In genomic region chr11:113284951-113285741, GRCm38 (mm10) we compare ENCODE assay signal across 12 mouse cellular contexts.
DNase-seq lines count a peak whose midpoint lies in the region; ATAC-seq and TF ChIP-seq lines count a peak whose summit lies in the region.
"Had no signal": no experiment of that assay in that cellular context is flagged by ENCODE, and none has a peak within 500 bp of the region (broad histone marks: within the 10 kb centered on the region; RNA-seq: fewer than 3 reads in every experiment).

No protein-coding gene starts in this region.

- no peak for TF ChIP-seq EP300 in ES-Bruce4 (IDR thresholded peaks at IDR 0.05; ENCODE audit: insufficient read depth, low read depth, low read length)
- TF ChIP-seq EP300 in lung, postnatal 0 days (IDR thresholded peaks at IDR 0.05) = no peak

- H3K4me1 ChIP-seq in kidney, postnatal 0 days (replicated peaks; ENCODE audit: insufficient read depth, low read length) = peaks cover 12% of the 10 kb centered on the region; the same call in 1 of the 2 replicates
- no peaks in the 10 kb centered on the region for H3K4me1 ChIP-seq in ES-Bruce4 (ENCODE audit: control insufficient read depth, insufficient read depth, low read length)
- peaks cover 6% of the 10 kb centered on the region for H3K4me1 ChIP-seq in forebrain, embryonic 14.5 days (ENCODE audit: control insufficient read depth, insufficient read depth, low read length)
- H3K4me1 ChIP-seq in neural tube, embryonic 12.5 days = peaks cover 24% of the 10 kb centered on the region
- no peaks in the 10 kb centered on the region for H3K4me1 ChIP-seq in lung, postnatal 0 days (ENCODE audit: insufficient read depth, low read depth, low read length)

- WGBS in kidney, postnatal 0 days = 66% methylated on average over 27 of the region's 27 CpGs
- WGBS in forebrain, embryonic 14.5 days = 50% methylated on average over 27 of the region's 27 CpGs
- WGBS in neural tube, embryonic 12.5 days = 55% methylated on average over 27 of the region's 27 CpGs
- 70% methylated on average over 27 of the region's 27 CpGs for WGBS in lung, postnatal 0 days

- no peaks in the 10 kb centered on the region for H3K27me3 ChIP-seq in kidney, postnatal 0 days (ENCODE audit: insufficient read depth, low read length)
- no peaks in the 10 kb centered on the region for H3K27me3 ChIP-seq in ES-Bruce4 (ENCODE audit: control insufficient read depth, insufficient read depth, low read length, poor library complexity, severe bottlenecking)
- no peaks in the 10 kb centered on the region for H3K27me3 ChIP-seq in forebrain, embryonic 14.5 days (replicated peaks; ENCODE audit: control insufficient read depth, insufficient read depth, low read length)
- no peaks in the 10 kb centered on the region for H3K27me3 ChIP-seq in neural tube, embryonic 12.5 days (replicated peaks)
- H3K27me3 ChIP-seq in lung, postnatal 0 days (replicated peaks; ENCODE audit: insufficient read depth, low read length) = no peaks in the 10 kb centered on the region

- H3K4me3 ChIP-seq in kidney, postnatal 0 days (replicated peaks; ENCODE audit: low read depth, low read length) = no peak overlapping the region
- H3K4me3 ChIP-seq in ES-Bruce4 (ENCODE audit: low read depth, low read length) = peak overlapping the region; percentile 33
- H3K4me3 ChIP-seq in forebrain, embryonic 14.5 days (ENCODE audit: low read depth, low read length) = no peak overlapping the region
- no peak overlapping the region for H3K4me3 ChIP-seq in neural tube, embryonic 12.5 days
- no peak overlapping the region for H3K4me3 ChIP-seq in lung, postnatal 0 days (ENCODE audit: low read depth, low read length)

- H3K36me3 ChIP-seq in kidney, postnatal 0 days (ENCODE audit: insufficient read depth, low read length) = 0 out of 2 replicates have a peak, but pooled peaks cover 3% of the 10 kb centered on the region
- no peaks in the 10 kb centered on the region for H3K36me3 ChIP-seq in ES-Bruce4 (ENCODE audit: control insufficient read depth, insufficient read depth, low read length, poor library complexity, severe bottlenecking)
- no peaks in the 10 kb centered on the region for H3K36me3 ChIP-seq in forebrain, embryonic 14.5 days (ENCODE audit: control insufficient read depth, insufficient read depth, low read length)
- no peaks in the 10 kb centered on the region for H3K36me3 ChIP-seq in neural tube, embryonic 12.5 days
- no peaks in the 10 kb centered on the region for H3K36me3 ChIP-seq in lung, postnatal 0 days (ENCODE audit: insufficient read depth, low read length)

- peak; percentile 41; the same call in 1 of the 2 replicates for ATAC-seq in kidney, postnatal 0 days (replicated peaks; ENCODE audit: low FRiP score, low read depth)
- 0 out of 2 replicates have a peak, but pooled peaks have one; percentile 29 for ATAC-seq in forebrain, embryonic 14.5 days
- peak; percentile 41; the same call in 1 of the 2 replicates for ATAC-seq in neural tube, embryonic 12.5 days (ENCODE audit: low FRiP score, low read depth)
- no peak; the same call in 1 of the 2 replicates for ATAC-seq in lung, postnatal 0 days

- TF ChIP-seq CTCF in kidney, postnatal 0 days (IDR thresholded peaks at IDR 0.05; ENCODE audit: low read depth) = no peak
- no peak for TF ChIP-seq CTCF in ES-Bruce4 (IDR thresholded peaks at IDR 0.05; ENCODE audit: low read depth, low read length)
- TF ChIP-seq CTCF in lung, postnatal 0 days (IDR thresholded peaks at IDR 0.05) = no peak

- no peak overlapping the region for H3K9ac ChIP-seq in kidney, postnatal 0 days (ENCODE audit: low read depth, low read length)
- no peak overlapping the region for H3K9ac ChIP-seq in ES-Bruce4 (ENCODE audit: low read depth, poor library complexity, severe bottlenecking)
- no peak overlapping the region for H3K9ac ChIP-seq in forebrain, embryonic 14.5 days (ENCODE audit: low read length)
- H3K9ac ChIP-seq in neural tube, embryonic 12.5 days = no peak overlapping the region
- no peak overlapping the region for H3K9ac ChIP-seq in lung, postnatal 0 days (replicated peaks; ENCODE audit: low read depth)

- TF ChIP-seq POLR2A in ES-Bruce4 (IDR thresholded peaks at IDR 0.05; ENCODE audit: insufficient read depth, low read length) = no peak

- no peak overlapping the region for H3K27ac ChIP-seq in kidney, postnatal 0 days
- no peak overlapping the region for H3K27ac ChIP-seq in ES-Bruce4 (ENCODE audit: insufficient read depth, low read length)
- no peak overlapping the region for H3K27ac ChIP-seq in forebrain, embryonic 14.5 days (ENCODE audit: low read depth, low read length)
- H3K27ac ChIP-seq in neural tube, embryonic 12.5 days = no peak overlapping the region
- no peak overlapping the region for H3K27ac ChIP-seq in lung, postnatal 0 days (ENCODE audit: low read length)

- DNase-seq in kidney, postnatal 0 days (ENCODE audit: low spot score) = no peak
- DNase-seq in kidney, adult 8-10 months = no peak
- no peak for DNase-seq in forebrain, embryonic 14.5 days (ENCODE audit: low spot score)
- no peak for DNase-seq in thymus, postnatal 14 days
- DNase-seq in lung, postnatal 0 days (ENCODE audit: low spot score) = no peak
- no peak for DNase-seq in gastrocnemius, postnatal 10 days
- DNase-seq: cerebellum, adult 8-10 months; gastrocnemius, postnatal 14 days; heart, postnatal 10 days; lung, postnatal 14 days had no signal

- no peaks in the 10 kb centered on the region for H3K9me3 ChIP-seq in kidney, postnatal 0 days (replicated peaks; ENCODE audit: low read length)
- no peaks in the 10 kb centered on the region for H3K9me3 ChIP-seq in ES-Bruce4 (replicated peaks; ENCODE audit: control insufficient read depth, insufficient read depth, low read length, poor library complexity, severe bottlenecking)
- no peaks in the 10 kb centered on the region for H3K9me3 ChIP-seq in forebrain, embryonic 14.5 days (replicated peaks; ENCODE audit: control insufficient read depth, low read length)
- H3K9me3 ChIP-seq in neural tube, embryonic 12.5 days = no peaks in the 10 kb centered on the region
- no peaks in the 10 kb centered on the region for H3K9me3 ChIP-seq in lung, postnatal 0 days (ENCODE audit: low read length)

- peak overlapping the region; percentile 15; the same call in 1 of the 2 replicates for H3K4me2 ChIP-seq in kidney, postnatal 0 days (ENCODE audit: low read length)
- H3K4me2 ChIP-seq in forebrain, embryonic 14.5 days (ENCODE audit: low read length) = peak overlapping the region; percentile 16; the same call in 1 of the 2 replicates
- no peak overlapping the region; the same call in 1 of the 2 replicates for H3K4me2 ChIP-seq in neural tube, embryonic 12.5 days (replicated peaks)
- H3K4me2 ChIP-seq in lung, postnatal 0 days (replicated peaks; ENCODE audit: low read depth, low read length) = no peak overlapping the region

Comparison
In these comparisons a context has a peak if more than half of its experiments do, and no peak if none do; other contexts are left out.
1. H3K4me2 ChIP-seq: peak in kidney, postnatal 0 days (single experiment) and forebrain, embryonic 14.5 days (single experiment); none in neural tube, embryonic 12.5 days (single experiment) and lung, postnatal 0 days (single experiment).